Mouse (Mus musculus) monocyte, adult 5-6 weeks (primary cell): Measurements from ENCODE around the gene Cxcr5. TPM values are rescaled to one million over a fixed set of nuclear protein-coding genes. Genes with fewer than 3 reads are reported as not detected.
A peak's percentile ranks its signal among the peaks of the same experiment; 100 is the strongest.

ENCODE experiments used
- ATAC-seq: fragments of 153-309, 156-312 bp; replicated peaks from 2 replicates; pipeline ENCODE4 v1.8.0; 2017; ENCODE audit warnings: mild to moderate bottlenecking; ENCODE audit not compliant: low TSS enrichment, insufficient number of reproducible peaks, severe bottlenecking, poor library complexity, low FRiP score
- total RNA-seq: library from RNA; stranded (forward); fragments of 200-1000, 200-491, 200-594 nt; gene quantifications from 3 replicates; pipeline ENCODE4 v1.2.3, GENCODE M21; 2017

The Cxcr5 gene
- total RNA-seq, result 13.4 to 23.0 TPM (median 17.5 TPM) in 3 replicates

DNA sequence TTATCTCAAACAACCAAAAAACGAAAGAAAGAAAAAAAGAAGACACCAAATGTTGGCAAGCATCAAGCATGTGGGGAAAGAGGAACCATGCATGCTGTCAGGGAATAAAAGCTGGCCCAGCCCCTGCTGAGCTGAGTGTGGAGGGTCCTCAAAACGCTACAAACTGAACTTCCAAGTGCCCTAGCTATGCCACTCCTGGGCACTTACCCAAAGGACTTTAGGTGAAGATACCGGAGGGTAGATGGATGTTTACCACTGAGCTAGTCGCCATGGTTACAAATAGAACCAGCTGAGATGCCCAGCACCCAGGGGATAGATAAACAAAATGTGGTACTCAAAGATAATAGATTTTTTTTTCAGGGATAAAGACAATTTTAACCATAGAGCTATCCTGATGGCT is at the start of gene Cxcr5:
Cxcr5 (minus strand) TSS at position 281 of the 400 bp plus-strand sequence.
- no peak for ATAC-seq

DNA sequence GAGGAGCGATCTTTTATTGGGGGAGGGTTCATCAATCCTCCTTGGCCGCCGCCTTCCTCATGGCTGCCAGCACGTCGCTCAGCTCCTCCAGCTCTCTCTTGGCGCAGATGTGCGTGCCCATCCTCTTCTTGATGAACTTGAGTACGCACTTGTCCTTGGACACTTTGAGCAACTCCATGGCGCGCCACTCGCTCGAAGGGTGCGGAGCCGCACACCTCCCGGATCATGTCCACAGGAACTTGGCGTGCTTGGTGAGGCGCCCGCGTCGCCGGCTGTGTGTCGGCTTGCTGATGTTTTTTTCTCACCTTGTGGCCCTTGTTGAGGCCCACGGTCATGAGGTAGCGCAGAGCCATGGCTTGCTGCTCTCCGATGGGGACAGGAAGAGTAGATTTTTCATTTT is 48.7 kb upstream of the Cxcr5 start:
- ATAC-seq, result no peak

GRCm38 (mm10) chr9:44607306-44607705 is 45.6 kb upstream of the Cxcr5 start:
- ATAC-seq, result no peak

- ATAC-seq, result no peak
Measured at GRCm38 (mm10) chr9:44606646-44607045, 45.0 kb upstream of the Cxcr5 start.

GRCm38 (mm10) chr9:44605616-44606165 is 44.0 kb upstream of the Cxcr5 start:
- ATAC-seq, result peak; percentile 14; the same call in 1 of the 2 replicates

GRCm38 (mm10) chr9:44604779-44605615 is 43.3 kb upstream of the Cxcr5 start, which contains the start of gene Ddx6:
Ddx6 (plus strand) TSS chr9:44604892.
- ATAC-seq, result peak; percentile 41

DNA sequence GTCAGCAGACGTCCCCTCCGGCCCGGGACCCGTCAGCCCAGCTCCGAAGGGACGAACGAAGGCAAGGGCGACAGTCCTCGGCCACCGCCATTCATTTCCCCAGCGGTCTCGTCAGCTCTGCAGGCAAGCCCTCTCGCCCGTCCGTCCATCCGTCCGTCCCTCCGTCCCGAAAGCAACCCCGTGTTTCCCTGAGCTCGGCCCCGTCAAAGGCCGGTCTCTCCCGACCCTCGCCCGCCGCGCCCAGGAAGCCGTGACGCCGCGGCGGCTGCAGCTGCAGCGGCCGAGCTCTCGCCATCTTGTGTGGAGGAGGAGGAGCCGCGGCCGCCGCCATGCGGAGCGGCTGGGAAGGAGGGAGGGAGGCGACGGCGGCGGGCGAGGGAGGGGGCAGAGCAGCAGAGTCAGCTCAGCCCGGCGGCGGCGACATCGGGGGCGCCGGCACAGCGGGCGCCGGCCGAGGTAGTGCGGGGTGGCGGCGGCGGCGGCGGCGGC is 42.7 kb upstream of the Cxcr5 start:
- peak; percentile 70 for ATAC-seq

GRCm38 (mm10) chr9:44603454-44604289 is 42.0 kb upstream of the Cxcr5 start:
- ATAC-seq, result peak; percentile 52

GRCm38 (mm10) chr9:44602766-44603165 is 41.1 kb upstream of the Cxcr5 start:
- no peak for ATAC-seq

GRCm38 (mm10) chr9:44600801-44601200 is 39.1 kb upstream of the Cxcr5 start:
- no peak for ATAC-seq

- ATAC-seq, result no peak
Measured at GRCm38 (mm10) chr9:44599616-44600015, 37.9 kb upstream of the Cxcr5 start.

- ATAC-seq, result no peak
Measured at GRCm38 (mm10) chr9:44598899-44599495, 37.3 kb upstream of the Cxcr5 start.

DNA sequence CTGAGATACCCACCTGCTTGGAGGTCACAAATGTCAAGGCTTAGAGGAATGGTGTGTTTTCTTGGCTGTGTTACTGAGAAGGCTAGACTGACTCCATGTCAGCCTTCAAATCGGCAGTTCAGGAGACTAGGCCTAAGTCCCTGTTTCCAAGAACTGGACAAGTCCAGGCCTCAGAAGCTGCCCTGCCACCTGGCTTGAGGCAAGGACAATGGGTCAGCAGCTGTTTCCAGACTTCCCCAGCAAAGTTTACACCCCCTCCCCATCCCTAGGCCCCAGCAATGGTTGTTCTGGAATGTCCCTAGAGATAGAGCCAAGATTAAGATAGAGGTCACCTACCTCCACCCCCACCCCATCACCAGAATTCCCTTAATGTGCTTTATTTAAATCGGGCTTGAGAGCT is 36.1 kb upstream of the Cxcr5 start:
- no peak for ATAC-seq

- no peak for ATAC-seq
Measured at GRCm38 (mm10) chr9:44595537-44595930, 33.9 kb upstream of the Cxcr5 start.

DNA sequence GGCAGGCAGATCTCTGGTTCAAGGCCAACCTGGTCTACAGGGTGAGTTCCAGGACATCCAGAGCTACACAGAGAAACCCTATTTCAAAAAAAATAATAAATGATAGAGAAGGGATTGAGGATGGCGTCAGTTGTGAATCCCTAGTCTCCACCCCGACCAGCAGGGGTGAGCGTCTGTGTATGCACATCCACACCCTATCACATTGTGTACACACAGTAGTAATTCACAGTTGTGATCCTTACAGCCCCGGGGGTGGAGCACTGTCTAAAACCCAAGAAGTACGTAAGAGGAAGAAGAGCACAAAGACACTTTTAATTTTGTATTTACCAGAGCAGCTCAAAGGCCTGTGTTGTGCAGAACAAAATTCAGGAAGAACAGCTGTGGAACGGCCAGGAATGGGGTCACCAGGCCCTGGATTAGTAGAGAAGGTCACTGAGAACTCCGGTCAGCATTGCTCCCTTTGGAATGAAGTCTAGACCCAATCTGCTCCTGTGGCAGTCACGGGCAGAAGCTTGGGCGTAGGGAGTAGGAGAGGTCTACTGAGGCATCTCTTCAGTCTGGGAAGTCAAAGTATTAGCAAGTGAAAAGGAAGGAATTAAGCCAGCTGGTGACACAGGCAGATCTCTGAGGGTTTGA is 33.3 kb upstream of the Cxcr5 start:
- ATAC-seq, result no peak

- no peak for ATAC-seq
Measured at GRCm38 (mm10) chr9:44593886-44594285, 32.2 kb upstream of the Cxcr5 start.

DNA sequence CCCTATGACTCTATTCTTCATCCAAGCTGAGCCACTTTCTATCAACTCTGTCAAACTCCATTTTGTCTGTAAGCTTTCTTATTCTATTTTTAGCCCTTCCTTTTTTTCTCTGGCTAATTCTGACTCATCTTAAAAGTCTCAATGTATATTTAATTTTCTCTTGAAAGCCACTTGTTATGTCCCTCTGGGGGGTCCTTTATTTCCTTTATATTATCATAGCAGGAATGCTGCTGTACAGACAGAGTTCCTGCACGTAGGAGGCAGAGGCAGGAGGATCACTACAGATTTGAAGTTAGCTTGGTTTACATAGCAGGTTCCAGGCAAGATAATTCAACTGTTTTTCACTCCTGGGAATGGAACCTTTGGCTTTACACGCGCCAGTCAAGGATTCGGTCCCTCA is 31.5 kb upstream of the Cxcr5 start:
- no peak for ATAC-seq

GRCm38 (mm10) chr9:44591595-44592188 is 30.0 kb upstream of the Cxcr5 start:
- ATAC-seq, result no peak
